Mouse (Mus musculus): ENCODE measurements at regions not wholly inside any gene's neighbourhood (a gene's known extent, or its start where the extent isn't known, plus 50 kb on each side); places are given as distances from the start of the nearest gene placed in this dataset.

DNA sequence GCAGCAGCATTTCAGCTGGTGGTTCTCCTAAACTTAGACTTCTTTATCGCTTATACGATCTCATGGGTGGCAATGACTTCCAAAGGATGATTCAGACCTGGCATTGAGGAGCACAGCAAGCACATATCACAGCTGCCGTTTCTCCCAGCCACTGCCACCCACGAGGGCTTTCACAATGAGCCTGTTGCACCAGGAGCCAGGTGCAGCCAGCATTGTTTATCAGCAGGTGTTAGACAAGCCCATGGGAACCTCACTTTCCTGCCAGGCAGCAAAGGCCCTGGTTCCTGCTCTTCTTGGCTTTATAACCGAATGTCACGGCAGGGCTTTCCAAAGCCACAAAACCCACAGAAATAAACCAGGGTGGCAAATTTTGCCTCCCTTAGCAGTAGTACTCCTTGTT, 175.3 kb upstream of the Rgma start:
- TF ChIP-seq MAFK (IDR thresholded peaks at IDR 0.05; ENCODE audit: borderline replicate concordance, low read depth, low read length) (no peak), ZC3H11A (IDR thresholded peaks at IDR 0.05; ENCODE audit: low read depth, low read length) (no peak), POLR2AphosphoS2 (IDR thresholded peaks at IDR 0.05; ENCODE audit: low read length) (no peak), GATA1 (IDR thresholded peaks at IDR 0.05; ENCODE audit: low read depth, low read length) (no peak), SIN3A (IDR thresholded peaks at IDR 0.05; ENCODE audit: low read length) (no peak)

Data from MEL (cell line).